Mouse (Mus musculus) ES-E14 (cell line): ENCODE results near the gene Sipa1l2.

Source experiments
- CHD2 ChIP-seq: IDR thresholded peaks from 2 replicates; pipeline ENCODE4 v1.6.1; 2014; ENCODE audit warnings: mild to moderate bottlenecking, low read depth, low read length, inconsistent platforms
- HCFC1 ChIP-seq: IDR thresholded peaks from 2 replicates; pipeline ENCODE4 v1.6.1; 2012; ENCODE audit warnings: low read length, inconsistent platforms, borderline replicate concordance; ENCODE audit not compliant: insufficient read depth
- MAFK ChIP-seq: IDR thresholded peaks from 2 replicates; pipeline ENCODE4 v1.6.1; 2014; ENCODE audit warnings: mild to moderate bottlenecking, low read depth, low read length, inconsistent platforms; ENCODE audit not compliant: insufficient read depth
- ZC3H11A ChIP-seq: IDR thresholded peaks from 2 replicates; pipeline ENCODE4 v1.6.1; 2012; ENCODE audit warnings: low read depth, mild to moderate bottlenecking, inconsistent platforms, low read length, borderline replicate concordance

- TF ChIP-seq HCFC1 (no peak), ZC3H11A (no peak), MAFK (no peak), CHD2 (no peak)
Observed at GRCm38 (mm10) chr8:125530187-125531087, 39.2 kb downstream of the Sipa1l2 start.
